Mouse (Mus musculus) bone marrow, adult 2 months (tissue): ENCODE results near the gene Gna11.

ENCODE experiments used
- CTCF ChIP-seq: fragments of 200-500 bp; IDR thresholded peaks from 2 replicates; pipeline ENCODE4 v1.5.1; 2011; ENCODE audit warnings: low read length, control low read depth; ENCODE audit not compliant: control insufficient read depth, insufficient read depth
- POLR2A ChIP-seq: fragments of 200-500 bp; IDR thresholded peaks from 2 replicates; pipeline ENCODE4 v1.6.1; 2011; ENCODE audit warnings: low read depth, mild to moderate bottlenecking, control low read depth, low read length, borderline replicate concordance; ENCODE audit not compliant: control insufficient read depth

DNA sequence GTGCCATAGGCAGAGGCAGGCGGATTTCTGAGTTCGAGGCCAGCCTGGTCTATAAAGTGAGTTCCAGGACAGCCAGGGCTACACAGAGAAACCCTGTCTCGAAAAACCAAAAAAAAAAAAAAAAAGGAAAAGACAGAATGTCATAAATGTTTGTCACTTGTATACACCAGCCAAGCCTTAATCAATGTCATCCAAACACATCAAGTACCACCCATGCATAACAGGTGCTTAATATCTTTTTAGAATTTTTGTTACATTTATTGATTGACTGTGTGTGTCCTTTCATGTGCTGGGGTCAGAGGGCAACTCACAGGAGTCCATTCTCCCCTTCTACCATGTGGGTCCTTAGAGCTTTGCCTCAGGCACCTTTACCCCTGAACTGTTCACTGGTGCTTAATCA, 45.0 kb downstream of the Gna11 start, which contains the start of gene S1pr4:
- no peak for TF ChIP-seq CTCF
- TF ChIP-seq POLR2A: no peak
